Mouse (Mus musculus) lung, postnatal 14 days (tissue): ENCODE results near the gene Etl4.
"Not testable (repeated sequence)": the region's sequence is repeated elsewhere in the genome, so short reads cannot be mapped to it uniquely, and the experiment has no call there.

Experiments
- DNase-seq: peaks from one replicate; pipeline ENCODE4 v3.0.0; 2021

Etl4 gene

DNA sequence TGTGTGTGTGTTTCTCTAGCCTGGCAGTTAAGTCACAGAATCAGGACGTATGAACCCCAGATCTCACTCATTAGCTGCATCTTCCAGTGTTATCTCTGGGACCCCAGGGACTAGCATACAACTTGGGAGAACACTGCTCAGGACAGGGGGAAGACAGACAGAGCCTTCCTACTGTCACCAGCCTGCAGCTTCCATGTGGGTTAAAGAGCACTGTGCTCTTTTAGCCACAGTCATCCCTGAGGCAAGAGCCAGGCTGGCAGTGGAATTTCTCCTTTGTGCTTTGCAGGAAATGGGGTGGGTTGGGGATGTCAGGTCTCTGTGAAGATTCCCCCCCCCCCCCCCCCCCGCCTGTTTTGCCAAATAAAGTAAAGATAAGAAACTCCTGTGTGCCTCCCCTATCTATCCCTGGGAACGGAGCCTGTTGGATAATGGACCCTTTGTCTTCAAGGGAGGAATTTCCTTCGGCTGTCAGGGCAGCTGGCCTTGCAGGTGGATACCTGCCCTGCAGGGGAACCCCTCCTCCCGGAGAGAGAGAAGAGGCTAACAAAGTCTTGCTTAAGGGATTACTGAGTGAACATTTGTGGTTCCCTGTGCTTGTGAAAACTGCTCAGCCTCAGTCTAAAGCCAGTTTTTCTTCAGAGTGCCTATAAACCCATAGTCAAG is 755.9 kb downstream of the Etl4 start:
- DNase-seq = no peak

DNA sequence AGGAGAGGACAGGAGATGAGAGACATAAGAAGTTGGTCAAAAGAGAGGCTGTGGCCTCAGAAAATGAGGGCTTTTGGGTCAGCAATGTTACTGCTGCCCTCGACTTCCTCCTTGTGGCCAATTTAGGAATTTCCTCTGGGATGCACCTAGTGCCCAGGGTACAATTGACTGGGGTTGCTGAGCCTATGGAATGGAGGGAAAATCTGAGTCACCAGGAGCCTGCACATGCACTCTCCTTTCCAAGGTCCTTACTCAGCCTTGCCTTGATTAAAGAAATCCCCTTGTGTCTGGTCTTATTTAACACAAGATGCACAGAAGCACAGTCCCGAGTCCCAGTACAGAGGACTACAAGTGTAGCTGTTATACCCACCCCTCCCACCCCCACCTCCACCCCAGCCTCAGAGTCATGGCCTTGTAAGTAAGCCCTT is 756.5 kb downstream of the Etl4 start:
- DNase-seq = peak; percentile 70

DNA sequence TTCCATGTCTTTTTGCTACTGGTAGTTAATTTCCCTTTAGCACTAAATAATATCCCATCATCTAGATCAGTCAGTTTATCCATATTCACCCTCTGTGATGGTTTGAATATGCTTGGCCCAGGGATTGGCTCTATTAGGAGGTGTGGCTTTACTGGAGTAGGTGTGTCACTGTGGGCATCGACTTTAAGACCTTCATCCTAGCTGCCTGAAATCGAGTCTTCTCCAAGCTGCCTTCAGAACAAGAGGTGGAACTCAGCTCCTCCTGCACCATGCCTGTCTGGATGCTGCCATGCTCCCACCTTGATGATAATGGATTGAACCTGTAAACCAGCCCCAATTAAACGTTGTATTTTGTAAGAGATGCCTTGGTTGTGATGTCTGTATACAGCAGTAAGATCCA is 758.3 kb downstream of the Etl4 start:
- no peak for DNase-seq

DNA sequence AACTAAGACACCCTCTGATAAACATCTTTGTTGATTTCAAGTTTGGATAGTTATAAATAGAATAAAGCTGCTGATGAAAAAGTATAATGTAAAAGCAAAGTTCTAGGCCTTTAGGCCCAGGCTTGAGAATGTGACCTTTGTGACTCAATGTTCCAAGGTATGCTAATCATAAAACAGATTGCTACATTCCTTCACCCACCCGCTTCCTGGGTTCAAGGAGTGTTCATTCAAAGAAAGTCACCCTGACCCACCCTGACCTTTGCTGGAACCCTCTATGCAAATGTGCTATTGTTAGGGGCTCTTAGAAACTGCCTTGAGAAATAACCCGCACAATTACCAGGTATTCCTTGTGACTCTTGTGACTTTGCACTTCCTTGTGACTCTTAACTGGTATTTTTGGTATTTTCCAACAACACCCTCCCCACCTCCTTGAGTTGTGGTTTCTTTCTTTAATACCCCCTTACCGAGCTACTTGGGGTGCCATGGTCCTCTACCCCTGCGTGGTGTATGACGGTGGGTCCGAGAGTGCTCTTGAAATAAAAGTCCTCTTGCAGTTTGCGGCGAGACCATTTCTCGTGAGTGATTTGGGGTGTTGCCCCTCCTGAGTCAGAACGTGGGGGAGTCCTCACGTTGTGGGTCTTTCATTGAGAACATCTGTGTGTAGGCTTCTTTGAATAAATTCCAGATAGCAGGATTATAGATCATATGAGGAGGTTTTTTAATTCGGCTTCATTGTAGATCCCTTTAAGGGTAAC is 758.9 kb downstream of the Etl4 start:
- DNase-seq = not testable (repeated sequence)

GRCm38 (mm10) chr2:20669367-20669766 is 759.8 kb downstream of the Etl4 start:
- no peak for DNase-seq

GRCm38 (mm10) chr2:20671546-20672255 is 762.1 kb downstream of the Etl4 start:
- no peak for DNase-seq

- no peak for DNase-seq
Measured at GRCm38 (mm10) chr2:20672281-20672680, 762.7 kb downstream of the Etl4 start.

- peak; percentile 72 for DNase-seq
Measured at GRCm38 (mm10) chr2:20672803-20673603, 763.4 kb downstream of the Etl4 start.

DNA sequence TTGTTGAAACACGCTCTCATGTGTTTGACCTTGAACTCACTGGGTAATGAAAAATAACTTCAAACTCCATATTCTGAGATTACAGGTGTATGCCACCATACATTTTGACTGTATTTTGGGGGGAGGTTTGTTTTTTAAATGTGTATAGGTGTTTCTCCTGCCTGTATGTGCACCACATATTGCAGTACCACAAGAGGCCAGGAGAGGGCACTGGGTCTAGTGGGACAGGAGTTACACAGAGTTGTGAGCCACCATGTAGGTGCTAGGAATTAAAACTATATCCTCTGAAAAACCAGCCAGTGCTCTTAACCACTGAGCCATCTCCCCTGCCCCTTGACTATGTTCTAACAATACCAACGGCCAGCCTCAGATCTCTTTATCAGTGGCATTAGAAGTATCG is 766.8 kb downstream of the Etl4 start:
- no peak for DNase-seq

GRCm38 (mm10) chr2:20678793-20679192 is 769.2 kb downstream of the Etl4 start:
- DNase-seq = no peak

GRCm38 (mm10) chr2:20682203-20682602 is 772.6 kb downstream of the Etl4 start:
- not testable (repeated sequence) for DNase-seq

DNA sequence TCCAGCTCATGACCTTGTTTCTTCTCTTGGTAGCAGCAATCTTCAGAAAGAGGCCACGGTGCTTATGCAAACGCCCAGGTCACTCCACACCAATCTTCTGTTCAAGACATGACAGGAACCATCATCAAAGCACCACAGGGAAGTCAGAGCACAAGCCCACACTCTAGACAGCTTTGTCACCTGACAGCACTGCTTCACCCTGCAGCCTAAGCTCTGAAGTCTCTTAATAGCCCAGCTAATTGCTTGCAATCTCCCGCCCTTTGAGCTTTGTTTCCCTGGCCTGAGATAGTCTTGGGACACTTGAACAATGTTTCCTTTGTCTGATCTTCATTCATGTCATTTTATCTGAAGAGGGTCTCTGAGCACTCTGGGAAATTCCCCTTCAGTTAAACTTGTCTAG is 779.8 kb downstream of the Etl4 start:
- no peak for DNase-seq

DNA sequence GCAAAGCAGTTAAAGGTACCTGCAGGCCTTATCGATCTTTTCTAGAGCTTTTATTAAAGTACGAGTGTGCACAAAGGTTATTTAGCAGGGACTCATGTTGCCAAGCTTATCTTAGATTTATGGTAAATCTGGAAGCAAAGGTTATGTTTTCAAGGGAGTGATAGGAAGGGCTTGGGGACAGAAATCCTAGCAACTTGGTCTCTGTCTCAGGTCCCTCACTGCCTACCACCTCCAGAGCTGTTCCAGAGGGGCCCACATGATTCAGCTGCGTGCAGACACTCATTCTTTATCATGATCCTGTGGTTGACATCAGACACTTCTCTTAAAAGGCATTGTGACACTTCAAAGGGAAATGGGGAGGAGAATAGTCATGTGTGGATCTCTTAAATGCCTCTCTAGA is 783.3 kb downstream of the Etl4 start:
- no peak for DNase-seq

DNA sequence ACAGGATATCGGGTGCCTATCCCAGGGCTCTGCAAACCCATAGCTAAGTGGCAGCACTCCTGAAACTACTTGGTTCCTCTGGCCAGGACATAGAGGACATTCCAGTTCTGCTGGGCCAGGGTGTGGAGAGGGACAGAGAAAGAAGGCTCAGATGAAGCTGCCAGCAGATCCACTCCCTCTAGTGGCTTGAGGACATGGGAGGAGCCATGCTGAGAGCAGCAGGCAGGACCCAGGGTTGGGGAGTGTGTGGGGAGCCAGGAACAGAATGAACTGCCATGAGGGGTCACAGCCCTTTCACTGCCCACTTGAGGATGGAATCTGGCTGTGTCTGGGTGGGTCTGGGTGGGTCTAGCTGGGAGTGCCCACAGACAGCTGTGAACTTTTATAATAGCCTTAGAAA is 784.2 kb downstream of the Etl4 start:
- peak; percentile 5 for DNase-seq

- no peak for DNase-seq
Measured at GRCm38 (mm10) chr2:20697719-20698118, 788.1 kb downstream of the Etl4 start.

GRCm38 (mm10) chr2:20705110-20705509 is 795.5 kb downstream of the Etl4 start:
- no peak for DNase-seq

GRCm38 (mm10) chr2:20710589-20710988 is 801.0 kb downstream of the Etl4 start:
- DNase-seq = no peak

GRCm38 (mm10) chr2:20711024-20711423 is 801.4 kb downstream of the Etl4 start:
- DNase-seq = no peak

- DNase-seq = no peak
Measured at GRCm38 (mm10) chr2:20719105-20719504, 809.5 kb downstream of the Etl4 start.

DNA sequence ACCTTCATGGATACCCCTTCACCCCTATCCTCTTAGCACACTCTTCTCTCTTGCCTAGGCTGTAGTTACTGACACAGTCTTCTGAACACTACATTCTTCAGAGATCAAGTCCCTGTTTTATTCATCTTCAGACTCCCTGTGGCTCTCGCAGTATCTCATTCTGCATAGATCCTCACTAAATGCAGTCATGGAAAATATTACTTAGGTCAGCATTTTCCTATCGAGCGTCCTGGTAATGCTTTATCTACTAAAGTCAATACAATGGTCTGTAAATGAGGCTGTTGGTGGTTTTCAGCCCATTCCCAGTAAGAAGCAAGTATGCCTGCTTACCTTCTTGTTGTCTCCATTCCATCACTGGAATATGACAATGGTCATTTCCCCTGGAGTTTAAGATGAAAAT is 811.5 kb downstream of the Etl4 start:
- no peak for DNase-seq

- DNase-seq = peak; percentile 4
Measured at GRCm38 (mm10) chr2:20722165-20722991, 812.8 kb downstream of the Etl4 start.
